Mouse (Mus musculus) CD4-positive naive resting alpha-beta T cell, adult 76 days (primary cell): ENCODE measurements around the gene Tube1. TPM values are rescaled to one million over a fixed set of nuclear protein-coding genes. Genes with fewer than 3 reads are reported as not detected.

Source experiments
- total RNA-seq: library from RNA; stranded (reverse); gene quantifications from one replicate; pipeline ENCODE4 v1.2.4, GENCODE M21; 2023

Gene Tube1
- total RNA-seq, result 5.5 TPM

DNA sequence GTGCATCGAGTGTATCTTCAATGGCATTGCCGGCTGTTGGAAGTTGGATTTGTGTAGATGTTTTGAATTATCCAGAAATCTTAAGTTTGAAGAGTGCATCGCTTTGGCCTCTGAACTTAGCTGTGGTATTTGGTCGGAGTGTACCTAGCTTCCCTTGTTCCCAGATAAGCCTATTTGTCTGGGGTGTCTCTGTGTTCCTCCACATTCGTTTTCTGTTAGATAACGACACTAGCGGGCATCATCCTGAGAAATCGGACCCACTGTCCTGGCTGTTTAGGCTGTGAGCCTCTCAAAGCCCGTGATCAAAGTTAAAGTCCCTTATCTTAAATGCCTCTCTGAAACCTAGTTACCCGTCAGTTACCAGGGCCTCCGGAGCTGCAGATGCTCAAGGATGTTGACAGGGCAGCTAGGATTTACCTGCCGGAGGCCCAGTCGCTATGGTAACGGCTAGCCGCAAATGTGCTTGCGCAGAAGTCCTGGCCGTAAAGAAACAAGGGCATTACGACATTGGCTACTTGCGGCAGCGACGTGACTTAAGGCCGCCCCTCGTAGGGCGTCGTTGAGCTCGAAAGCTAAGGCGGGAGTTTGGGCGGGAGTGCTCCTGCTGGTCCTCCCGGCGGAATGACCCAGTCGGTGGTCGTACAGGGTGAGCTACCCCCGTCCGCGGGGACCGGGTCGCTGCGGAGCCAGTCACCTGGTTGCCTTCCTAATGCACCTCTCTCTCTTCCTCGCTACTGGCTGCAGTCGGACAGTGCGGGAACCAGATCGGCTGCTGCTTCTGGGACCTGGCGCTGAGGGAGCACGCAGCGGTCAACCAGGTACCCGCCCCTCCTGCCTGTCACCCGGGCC is at the start of gene Tube1, which contains the start of gene Fam229b:
Gene Tube1 (plus strand): TSS at position 515 of the 849 bp plus-strand sequence.
Gene Fam229b (minus strand): TSS at position 453 of the 849 bp plus-strand sequence.

DNA sequence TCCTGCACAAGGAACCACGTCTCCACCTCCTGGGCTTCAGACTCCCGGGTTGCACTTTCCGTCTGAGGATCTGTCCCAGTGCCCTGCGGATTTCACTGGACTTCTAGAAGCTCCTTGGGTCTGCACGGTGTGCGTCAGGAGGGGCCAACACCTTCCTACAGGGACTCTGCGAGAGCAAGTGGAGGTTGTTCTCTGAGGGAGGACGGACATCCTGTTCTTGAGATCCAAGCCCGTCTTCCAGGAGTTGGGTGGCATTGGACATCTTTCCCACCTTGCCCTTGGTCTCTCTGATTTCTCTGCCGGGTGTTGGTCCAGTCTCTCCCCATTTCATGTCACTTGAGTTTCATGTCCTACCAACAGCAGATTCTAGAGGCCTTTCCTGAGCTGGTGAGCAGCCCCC is 29.9 kb downstream of the Tube1 start, which contains the start of gene Ccn6:
Gene Ccn6 (minus strand): TSS at position 101 of the 400 bp plus-strand sequence.

Other genes starting within 250 kb of the Tube1 start
- gene Lama4, start 168.5 kb upstream of the Tube1 start, total RNA-seq, result 0.12 TPM
- gene Fam229b, start 62 bp upstream of the Tube1 start, total RNA-seq, result not detected
- not detected for gene Ccn6, start 29.8 kb downstream of the Tube1 start, total RNA-seq
- gene Fyn, start 234.9 kb downstream of the Tube1 start, total RNA-seq, result 252 TPM